ENCODE assay signal across 26 mouse cellular contexts in the genomic region with DNA sequence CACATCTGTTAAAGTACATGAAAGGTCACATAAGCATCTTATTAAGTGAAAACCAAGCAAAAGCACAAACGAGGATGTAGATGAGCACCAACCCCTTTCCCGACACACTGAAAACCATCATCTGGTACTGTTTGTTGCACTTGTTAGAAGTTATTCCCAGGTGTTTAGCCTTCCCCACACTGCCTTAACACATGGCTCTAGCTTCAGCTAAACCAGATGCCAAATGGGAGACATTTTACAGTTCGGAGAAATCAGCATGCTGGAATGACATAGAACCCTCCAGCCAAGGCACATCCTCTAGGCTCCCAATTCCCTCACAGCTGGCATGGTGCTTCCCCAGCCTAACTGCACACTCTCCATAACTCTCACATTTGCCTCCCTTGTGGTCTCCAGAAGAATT.
A peak's percentile ranks its signal among the peaks of the same experiment; 100 is the strongest.
DNase-seq lines count a peak whose midpoint lies in the region; ATAC-seq lines count a peak whose summit lies in the region.
"Had no signal": no experiment of that assay in that cellular context is flagged by ENCODE, and none has a peak within 500 bp of the region (broad histone marks: within the 10 kb centered on the region; RNA-seq: fewer than 3 reads in every experiment).

No protein-coding gene starts in this region.

- no peak overlapping the region for H3K27ac ChIP-seq in embryonic facial prominence, embryonic 14.5 days (replicated peaks; ENCODE audit: low read depth, low read length)
- H3K27ac ChIP-seq: forebrain, embryonic 12.5 days; forebrain, embryonic 15.5 days; heart, embryonic 15.5 days; hindbrain, embryonic 12.5 days; hindbrain, embryonic 15.5 days had no signal

- H3K4me2 ChIP-seq in embryonic facial prominence, embryonic 14.5 days (ENCODE audit: low read depth, low read length): no peak overlapping the region
- H3K4me2 ChIP-seq: embryonic facial prominence, embryonic 12.5 days; forebrain, embryonic 12.5 days; forebrain, embryonic 15.5 days; heart, embryonic 12.5 days; heart, embryonic 15.5 days; hindbrain, embryonic 12.5 days; hindbrain, embryonic 15.5 days had no signal

- peak; percentile 22 for DNase-seq in gastrocnemius, postnatal 14 days
- no peak for DNase-seq in gastrocnemius, postnatal 25 days
- peak; percentile 68 for DNase-seq in embryonic facial prominence, embryonic 14.5 days (ENCODE audit: low spot score)
- DNase-seq in forelimb bud, embryonic 11.5 days (ENCODE audit: low read depth, low spot score): peak; percentile 65
- peak; percentile 34 for DNase-seq in mesoderm, embryonic 11.5 days (ENCODE audit: low read depth, low spot score)
- DNase-seq in thymus, postnatal 0 days (ENCODE audit: low spot score): no peak
- DNase-seq: adrenal gland, adult 8-10 months; adrenal gland, postnatal 25 days; cerebellum, adult 11-12 months; cerebellum, adult 8-10 months; cerebellum, postnatal 10 days; cerebellum, postnatal 36 days; embryo, embryonic 11 days; heart, adult 18-20 months; heart, postnatal 10 days; heart, postnatal 4 days had no signal

- intact Hi-C loops in gastrocnemius, postnatal 14 days (cut with DNase I; ENCODE audit: low total_unique reads): no loop called here

- no peaks in the 10 kb centered on the region for H3K36me3 ChIP-seq in embryonic facial prominence, embryonic 14.5 days (ENCODE audit: control insufficient read depth, insufficient read depth, low read length)
- H3K36me3 ChIP-seq: embryonic facial prominence, embryonic 12.5 days; forebrain, embryonic 12.5 days; forebrain, embryonic 15.5 days; heart, embryonic 12.5 days; heart, embryonic 15.5 days; hindbrain, embryonic 12.5 days; hindbrain, embryonic 15.5 days had no signal

- no peak for ATAC-seq in embryonic facial prominence, embryonic 14.5 days (ENCODE audit: low read depth)
- ATAC-seq: CD4-positive, CD25-positive, alpha-beta regulatory T cell, adult 4 months; forebrain, embryonic 15.5 days; intestine, postnatal 0 days had no signal

- H3K9ac ChIP-seq in embryonic facial prominence, embryonic 14.5 days (ENCODE audit: low read depth, low read length): no peak overlapping the region
- H3K9ac ChIP-seq: embryonic facial prominence, embryonic 12.5 days; forebrain, embryonic 12.5 days; forebrain, embryonic 15.5 days; heart, embryonic 12.5 days; heart, embryonic 15.5 days; hindbrain, embryonic 12.5 days; hindbrain, embryonic 15.5 days had no signal

- no peaks in the 10 kb centered on the region for H3K9me3 ChIP-seq in embryonic facial prominence, embryonic 14.5 days (ENCODE audit: control insufficient read depth, low read length)
- H3K9me3 ChIP-seq: embryonic facial prominence, embryonic 12.5 days; forebrain, embryonic 12.5 days; forebrain, embryonic 15.5 days; heart, embryonic 12.5 days; heart, embryonic 15.5 days; hindbrain, embryonic 12.5 days; hindbrain, embryonic 15.5 days had no signal

- no peaks in the 10 kb centered on the region for H3K27me3 ChIP-seq in embryonic facial prominence, embryonic 14.5 days (replicated peaks; ENCODE audit: control insufficient read depth, insufficient read depth, low read length)
- H3K27me3 ChIP-seq: embryonic facial prominence, embryonic 12.5 days; forebrain, embryonic 12.5 days; forebrain, embryonic 15.5 days; heart, embryonic 12.5 days; heart, embryonic 15.5 days; hindbrain, embryonic 12.5 days; hindbrain, embryonic 15.5 days had no signal

- no peak overlapping the region for H3K4me3 ChIP-seq in embryonic facial prominence, embryonic 14.5 days (ENCODE audit: low read depth, low read length)
- H3K4me3 ChIP-seq: embryonic facial prominence, embryonic 12.5 days; erythroblast, embryonic 14.5 days; forebrain, embryonic 12.5 days; forebrain, embryonic 15.5 days; heart, embryonic 12.5 days; heart, embryonic 15.5 days; hindbrain, embryonic 12.5 days; hindbrain, embryonic 15.5 days had no signal

- H3K4me1 ChIP-seq in embryonic facial prominence, embryonic 14.5 days (ENCODE audit: control insufficient read depth, insufficient read depth, low read length): peaks cover 41% of the 10 kb centered on the region
- H3K4me1 ChIP-seq: forebrain, embryonic 12.5 days; hindbrain, embryonic 12.5 days had no signal

- 27% methylated on average over 3 of the region's 3 CpGs for WGBS in embryonic facial prominence, embryonic 14.5 days

Comparison
In these comparisons a context has a peak if more than half of its experiments do, and no peak if none do; other contexts are left out.
1. DNase-seq: peak in gastrocnemius, postnatal 14 days (single experiment), embryonic facial prominence, embryonic 14.5 days (single experiment), forelimb bud, embryonic 11.5 days (single experiment) and mesoderm, embryonic 11.5 days (single experiment); none in gastrocnemius, postnatal 25 days (single experiment) and thymus, postnatal 0 days (single experiment).